Mouse (Mus musculus) Patski (cell line): ENCODE measurements around the gene Selplg. TPM values are rescaled to one million over a fixed set of nuclear protein-coding genes. Genes with fewer than 3 reads are reported as not detected.

Experiments
- ATAC-seq: fragments of 100-300 bp; one replicate; pipeline ENCODE4 v1.8.0; 2021
- CTCF ChIA-PET: fragments of 350-600 bp; sonication (Branson Sonifier 250); formaldehyde crosslinking; loops from one replicate; lab custom pipeline; 2022; ENCODE audit warnings: inconsistent platforms; lab: Charles Lee
- POLR2A ChIA-PET: fragments of 350-600 bp; sonication (Branson Sonifier 250); formaldehyde crosslinking; loops from one replicate; lab custom pipeline; 2022; ENCODE audit warnings: antibody characterized with exemption, inconsistent platforms; lab: Charles Lee
- DNase-seq: peaks from one replicate; pipeline ENCODE4 v3.0.0-alpha.2; 2011; ENCODE audit warnings: low read depth, low spot score
- H3K27me3 ChIP-seq: fragments of 371-371 bp; one replicate; pipeline ENCODE4 v1.5.1; 2021
- CTCF ChIP-seq: fragments of 100-300 bp; IDR thresholded peaks from one replicate; pipeline ENCODE4 v1.5.1; 2021
- in situ Hi-C: fragments of 300-500 bp; cut with MboI; formaldehyde crosslinking; loops from 3 replicates; pipeline ENCODE4 v1.11.1; 2018; ENCODE audit warnings: low pct_unique_long_range_greater_than_20kb, mixed read lengths
- polyA plus RNA-seq: library from polyadenylated mRNA; unstranded; gene quantifications from one replicate; pipeline ENCODE4 v1.2.3, GENCODE M21; 2021

Selplg gene
- polyA plus RNA-seq, 1 experiment from 2014 or later, result 0.04 TPM

- POLR2A ChIA-PET, result interaction anchor here (0.7 kb wide), 1 partner anchor 14 kb away, joined by 3 read pairs; no protein-coding TSS in a partner anchor
- in situ Hi-C loops, result no loop called here
- CTCF ChIA-PET, result interaction anchor here (0.9 to 3.7 kb wide), 7 partner anchors 9 to 175 kb away, joined by 3 to 15 read pairs (median 4); no protein-coding TSS in a partner anchor
- no peaks in the 10 kb centered on the region for H3K27me3 ChIP-seq
- ATAC-seq (no peak), DNase-seq (no peak)
- TF ChIP-seq CTCF, result no peak
These were observed 39.6 kb upstream of the Selplg start for GRCm38 (mm10) chr5:113871903-113872548.

GRCm38 (mm10) chr5:113870393-113871040 lies 38.1 kb upstream of the Selplg start:
- in situ Hi-C loops, result no loop called here
- no peak for DNase-seq
- no peak for ATAC-seq
- ChIA-PET CTCF (interaction anchor here (1.1 to 3.7 kb wide), 3 partner anchors 12 to 21 kb away, joined by 3 to 15 read pairs (median 3); no protein-coding TSS in a partner anchor), POLR2A (no interaction called here)
- no peak for TF ChIP-seq CTCF
- no peaks in the 10 kb centered on the region for H3K27me3 ChIP-seq

GRCm38 (mm10) chr5:113869132-113869531 lies 36.7 kb upstream of the Selplg start:
- no peak for DNase-seq
- CTCF ChIA-PET, result interaction anchor here (1.3 to 1.4 kb wide), 2 partner anchors 11 to 43 kb away, joined by 3 read pairs; no protein-coding TSS in a partner anchor
- in situ Hi-C loops, result loop anchor here (5.0 kb wide), 1 partner anchor 33 kb away; no protein-coding TSS in a partner anchor

GRCm38 (mm10) chr5:113864992-113865391 lies 32.5 kb upstream of the Selplg start:
- ATAC-seq, result no peak

More at GRCm38 (mm10) chr5:113869132-113869531, 36.7 kb upstream of the Selplg start:
- H3K27me3 ChIP-seq, result no peaks in the 10 kb centered on the region
- no peak for TF ChIP-seq CTCF
- POLR2A ChIA-PET, result interaction anchor here (0.6 kb wide), 1 partner anchor 33 kb away, joined by 3 read pairs; no protein-coding TSS in a partner anchor
- ATAC-seq, result no peak

GRCm38 (mm10) chr5:113863994-113864393 lies 31.6 kb upstream of the Selplg start:
- POLR2A ChIA-PET, result interaction anchor here (0.5 kb wide), 1 partner anchor 28 kb away, joined by 3 read pairs; no protein-coding TSS in a partner anchor
- TF ChIP-seq CTCF, result no peak
- ATAC-seq, result no peak
- DNase-seq, result no peak
- CTCF ChIA-PET, result interaction anchor here (0.7 to 1.5 kb wide), 3 partner anchors 37 to 183 kb away, joined by 3 to 5 read pairs (median 3); partner anchors contain the start of gene Coro1c
- in situ Hi-C loops, result no loop called here
- no peaks in the 10 kb centered on the region for H3K27me3 ChIP-seq

More at GRCm38 (mm10) chr5:113864992-113865391, 32.5 kb upstream of the Selplg start:
- no peaks in the 10 kb centered on the region for H3K27me3 ChIP-seq
- in situ Hi-C loops, result loop anchor here (5.0 kb wide), 1 partner anchor 37 kb away; no protein-coding TSS in a partner anchor
- ChIA-PET CTCF (interaction anchor here (0.7 to 1.5 kb wide), 2 partner anchors 36 to 44 kb away, joined by 3 to 5 read pairs; partner anchors contain the start of gene Coro1c), POLR2A (no interaction called here)
- no peak for TF ChIP-seq CTCF
- no peak for DNase-seq

- in situ Hi-C loops, result no loop called here
- no peak for TF ChIP-seq CTCF
- no peaks in the 10 kb centered on the region for H3K27me3 ChIP-seq
- POLR2A ChIA-PET, result interaction anchor here (1.0 kb wide), 1 partner anchor 21 kb away, joined by 6 read pairs; no protein-coding TSS in a partner anchor
- ATAC-seq (no peak), DNase-seq (no peak)
- CTCF ChIA-PET, result interaction anchor here (0.6 to 2.8 kb wide), 7 partner anchors 9 to 92 kb away, joined by 3 to 12 read pairs (median 4); no protein-coding TSS in a partner anchor
These were observed 30.0 kb upstream of the Selplg start for GRCm38 (mm10) chr5:113862418-113862817.

GRCm38 (mm10) chr5:113861294-113861693 lies 28.9 kb upstream of the Selplg start:
- ATAC-seq, result no peak
- POLR2A ChIA-PET, result no interaction called here
- H3K27me3 ChIP-seq, result no peaks in the 10 kb centered on the region
- in situ Hi-C loops, result no loop called here
- no peak for DNase-seq
- CTCF ChIA-PET, result interaction anchor here (1.6 to 2.8 kb wide), 2 partner anchors 8 to 12 kb away, joined by 4 to 12 read pairs; no protein-coding TSS in a partner anchor
- no peak for TF ChIP-seq CTCF

GRCm38 (mm10) chr5:113858971-113859370 lies 26.5 kb upstream of the Selplg start:
- no peak for ATAC-seq
- no peak for DNase-seq
- in situ Hi-C loops, result no loop called here
- TF ChIP-seq CTCF, result no peak
- ChIA-PET POLR2A (interaction anchor here (0.6 kb wide), 1 partner anchor 31 kb away, joined by 3 read pairs; no protein-coding TSS in a partner anchor), CTCF (interaction anchor here (1.1 to 2.7 kb wide), 4 partner anchors 14 to 85 kb away, joined by 3 to 11 read pairs (median 6); no protein-coding TSS in a partner anchor)
- H3K27me3 ChIP-seq, result no peaks in the 10 kb centered on the region

- ChIA-PET CTCF (interaction anchor here (0.7 to 2.7 kb wide), 9 partner anchors 11 to 98 kb away, joined by 3 to 11 read pairs (median 3); partner anchors contain the start of gene Coro1c), POLR2A (interaction anchor here (0.6 to 0.8 kb wide), 3 partner anchors 13 to 42 kb away, joined by 3 to 5 read pairs (median 3); no protein-coding TSS in a partner anchor)
- no peak for TF ChIP-seq CTCF
- no peak for ATAC-seq
- in situ Hi-C loops, result no loop called here
- DNase-seq, result no peak
- no peaks in the 10 kb centered on the region for H3K27me3 ChIP-seq
These were observed 26.1 kb upstream of the Selplg start for GRCm38 (mm10) chr5:113858550-113858949.

GRCm38 (mm10) chr5:113857631-113858030 lies 25.2 kb upstream of the Selplg start:
- no peak for ATAC-seq
- POLR2A ChIA-PET, result interaction anchor here (0.8 kb wide), 1 partner anchor 11 kb away, joined by 3 read pairs; no protein-coding TSS in a partner anchor
- in situ Hi-C loops, result no loop called here
- no peaks in the 10 kb centered on the region for H3K27me3 ChIP-seq
- DNase-seq, result no peak
- CTCF ChIA-PET, result interaction anchor here (0.6 to 2.7 kb wide), 7 partner anchors 12 to 99 kb away, joined by 3 to 11 read pairs (median 3); partner anchors contain the start of gene Coro1c
- no peak for TF ChIP-seq CTCF
